Mouse (Mus musculus) heart, adult 2 months (tissue): ENCODE measurements at regions not wholly inside any gene's neighbourhood (a gene's known extent, or its start where the extent isn't known, plus 50 kb on each side); places are given as distances from the start of the nearest gene placed in this dataset.
A peak's percentile ranks its signal among the peaks of the same experiment; 100 is the strongest.

Experiments used
- DNase-seq, 2 experiments: peaks; one replicate each; pipeline ENCODE4 v3.0.0; 2021
- H3K27ac ChIP-seq: fragments of 200-600 bp; 2 replicates; pipeline ENCODE4 v1.8.1; 2022
- H3K27me3 ChIP-seq: fragments of 200-500 bp; 2 replicates; pipeline ENCODE4 v1.6.1; 2012; ENCODE audit warnings: mild to moderate bottlenecking, low read length, inconsistent platforms, mixed read lengths; ENCODE audit not compliant: control insufficient read depth, insufficient read depth
- H3K36me3 ChIP-seq: fragments of 200-500 bp; 2 replicates; pipeline ENCODE4 v1.6.1; 2012; ENCODE audit warnings: low read length, inconsistent platforms; ENCODE audit not compliant: control insufficient read depth, insufficient read depth
- H3K4me1 ChIP-seq: fragments of 200-500 bp; 2 replicates; pipeline ENCODE4 v1.6.1; 2011; ENCODE audit warnings: low read length; ENCODE audit not compliant: control insufficient read depth, insufficient read depth
- H3K4me3 ChIP-seq: fragments of 200-600 bp; 2 replicates; pipeline ENCODE4 v1.8.1; 2022
- H3K79me2 ChIP-seq: fragments of 200-500 bp; replicated peaks from 2 replicates; pipeline ENCODE4 v1.6.1; 2012; ENCODE audit warnings: mild to moderate bottlenecking, inconsistent platforms, low read length, moderate library complexity, mixed read lengths; ENCODE audit not compliant: control insufficient read depth, insufficient read depth
- H3K9ac ChIP-seq: fragments of 200-500 bp; 2 replicates; pipeline ENCODE4 v1.6.1; 2012; ENCODE audit warnings: low read depth, mild to moderate bottlenecking, control low read depth, inconsistent platforms, low read length, mixed read lengths
- CTCF ChIP-seq: fragments of 200-600 bp; IDR thresholded peaks from 2 replicates; pipeline ENCODE4 v1.8.1; 2022; ENCODE audit warnings: antibody characterized with exemption, mild to moderate bottlenecking, moderate library complexity
- EP300 ChIP-seq: fragments of 200-500 bp; IDR thresholded peaks from 2 replicates; pipeline ENCODE4 v1.6.1; 2011; ENCODE audit warnings: low read depth, low read length, control low read depth; ENCODE audit not compliant: insufficient read depth
- POLR2A ChIP-seq: fragments of 200-500 bp; IDR thresholded peaks from 2 replicates; pipeline ENCODE4 v1.6.1; 2011; ENCODE audit warnings: mild to moderate bottlenecking, low read depth, low read length, control low read depth; ENCODE audit not compliant: insufficient read depth
- WGBS: fragments of 180-500 bp; shearing (Covaris S2); methylation state at CpG from one replicate; pipeline ENCODE4 v1.1.7; 2018; 5-methylcytosine and 5-hydroxymethylcytosine counted together
- intact Hi-C: fragments of 180-260 bp; cut with DNase I; formaldehyde crosslinking; loops from one replicate; pipeline ENCODE4 v1.15.1; 2025

GRCm38 (mm10) chr10:67417529-67417928, 117.7 kb upstream of the Egr2 start:
- intact Hi-C loops = no loop called here
- H3K79me2 ChIP-seq = no peaks in the 10 kb centered on the region
- no peak overlapping the region for H3K4me3 ChIP-seq
- no peak overlapping the region for H3K9ac ChIP-seq
- no peaks in the 10 kb centered on the region for H3K36me3 ChIP-seq
- H3K4me1 ChIP-seq = no peaks in the 10 kb centered on the region
- TF ChIP-seq EP300 = no peak
- TF ChIP-seq CTCF = no peak
- TF ChIP-seq POLR2A = no peak
- DNase-seq = no peak
- H3K27me3 ChIP-seq = no peaks in the 10 kb centered on the region
- 77% methylated on average over 8 of the region's 8 CpGs for WGBS
- no peak overlapping the region for H3K27ac ChIP-seq

DNA sequence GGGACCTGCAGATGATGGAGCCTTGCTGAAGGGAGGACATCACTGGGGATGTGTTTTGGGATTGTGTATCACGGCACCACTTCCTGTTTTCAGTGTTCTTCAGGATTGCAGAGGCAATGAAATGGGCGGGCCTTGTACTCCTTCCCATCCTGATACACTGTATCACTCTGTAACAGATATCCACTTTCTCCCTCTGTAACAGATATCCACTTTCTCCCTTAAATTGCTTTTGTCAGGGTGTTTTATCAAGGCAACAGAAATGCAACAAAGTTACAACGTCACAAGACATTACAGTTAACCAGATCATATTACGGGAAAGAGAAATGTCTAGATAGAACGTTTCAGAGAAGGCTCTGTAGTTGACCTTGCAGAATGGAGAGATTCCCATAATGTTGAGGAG, 114.5 kb upstream of the Egr2 start:
- Histone ChIP-seq H3K9ac (no peak overlapping the region), H3K27me3 (no peaks in the 10 kb centered on the region), H3K4me1 (no peaks in the 10 kb centered on the region), H3K36me3 (no peaks in the 10 kb centered on the region), H3K4me3 (no peak overlapping the region), H3K79me2 (no peaks in the 10 kb centered on the region), H3K27ac (no peak overlapping the region)
- intact Hi-C loops = no loop called here
- no peak for DNase-seq
- 67% methylated on average over 5 of the region's 5 CpGs for WGBS
- TF ChIP-seq EP300 = no peak
- TF ChIP-seq CTCF = no peak
- TF ChIP-seq POLR2A = no peak

DNA sequence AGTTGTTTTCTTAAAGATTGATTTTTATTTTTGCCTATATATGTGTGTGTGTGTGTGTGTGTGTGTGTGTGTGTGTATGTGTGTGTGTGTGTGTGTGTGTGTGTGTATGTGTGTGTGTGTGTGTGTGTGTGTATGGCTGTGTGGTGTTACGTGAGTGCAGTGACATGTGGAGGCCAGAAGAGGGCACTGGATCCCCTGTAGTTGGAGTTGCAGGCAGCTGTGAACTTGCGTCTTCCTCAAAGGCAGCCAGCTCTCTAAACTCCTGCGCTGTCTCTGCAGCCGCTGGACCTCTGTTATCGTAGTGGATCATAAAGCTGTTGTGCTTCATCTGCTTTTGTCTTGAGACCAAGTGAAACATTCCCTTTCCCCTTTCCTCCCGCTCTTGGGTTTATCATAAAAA, 109.9 kb upstream of the Egr2 start:
- Histone ChIP-seq H3K27me3 (no peaks in the 10 kb centered on the region), H3K27ac (no peak overlapping the region), H3K9ac (no peak overlapping the region), H3K79me2 (no peaks in the 10 kb centered on the region), H3K36me3 (no peaks in the 10 kb centered on the region), H3K4me1 (no peaks in the 10 kb centered on the region), H3K4me3 (no peak overlapping the region)
- 91% methylated on average over 5 of the region's 6 CpGs for WGBS
- no peak for TF ChIP-seq POLR2A
- TF ChIP-seq EP300 = no peak
- no peak for TF ChIP-seq CTCF
- DNase-seq = no peak
- intact Hi-C loops = no loop called here

DNA sequence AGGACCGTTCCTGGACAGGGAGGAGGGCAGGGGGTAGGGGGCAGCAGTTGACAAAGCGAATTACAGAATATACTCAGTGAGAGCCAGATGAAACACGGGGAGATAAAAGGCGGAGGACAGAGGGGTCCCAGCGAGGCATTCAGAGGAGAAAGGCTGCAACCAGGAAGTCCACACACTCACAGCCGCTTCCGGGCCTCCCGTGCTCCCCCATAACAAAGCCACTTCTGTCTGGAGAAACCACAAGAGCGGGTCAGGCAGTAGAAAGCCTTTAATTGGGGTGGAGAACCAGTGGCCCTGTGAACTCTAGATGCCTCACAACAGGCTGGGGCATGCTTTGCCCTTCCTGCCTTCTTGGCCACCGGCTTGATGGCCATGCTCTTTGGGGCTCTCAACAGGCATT, 108.1 kb upstream of the Egr2 start:
- H3K4me3 ChIP-seq = no peak overlapping the region
- no peak overlapping the region for H3K9ac ChIP-seq
- intact Hi-C loops = no loop called here
- H3K27ac ChIP-seq = no peak overlapping the region
- no peaks in the 10 kb centered on the region for H3K36me3 ChIP-seq
- TF ChIP-seq CTCF = no peak
- TF ChIP-seq POLR2A = no peak
- TF ChIP-seq EP300 = no peak
- H3K27me3 ChIP-seq = no peaks in the 10 kb centered on the region
- 38% methylated on average over 10 of the region's 10 CpGs for WGBS
- no peak for DNase-seq
- no peaks in the 10 kb centered on the region for H3K79me2 ChIP-seq
- no peaks in the 10 kb centered on the region for H3K4me1 ChIP-seq

- 63% methylated on average over 2 of the region's 2 CpGs for WGBS
- H3K27me3 ChIP-seq = no peaks in the 10 kb centered on the region
- TF ChIP-seq POLR2A (no peak), EP300 (no peak), CTCF (no peak)
- intact Hi-C loops = no loop called here
- no peaks in the 10 kb centered on the region for H3K4me1 ChIP-seq
- H3K79me2 ChIP-seq = no peaks in the 10 kb centered on the region
- no peak overlapping the region for H3K9ac ChIP-seq
- H3K36me3 ChIP-seq = no peaks in the 10 kb centered on the region
- H3K4me3 ChIP-seq = no peak overlapping the region
- DNase-seq = no peak
- no peak overlapping the region for H3K27ac ChIP-seq
These were observed 104.5 kb upstream of the Egr2 start for GRCm38 (mm10) chr10:67430805-67431204.

DNA sequence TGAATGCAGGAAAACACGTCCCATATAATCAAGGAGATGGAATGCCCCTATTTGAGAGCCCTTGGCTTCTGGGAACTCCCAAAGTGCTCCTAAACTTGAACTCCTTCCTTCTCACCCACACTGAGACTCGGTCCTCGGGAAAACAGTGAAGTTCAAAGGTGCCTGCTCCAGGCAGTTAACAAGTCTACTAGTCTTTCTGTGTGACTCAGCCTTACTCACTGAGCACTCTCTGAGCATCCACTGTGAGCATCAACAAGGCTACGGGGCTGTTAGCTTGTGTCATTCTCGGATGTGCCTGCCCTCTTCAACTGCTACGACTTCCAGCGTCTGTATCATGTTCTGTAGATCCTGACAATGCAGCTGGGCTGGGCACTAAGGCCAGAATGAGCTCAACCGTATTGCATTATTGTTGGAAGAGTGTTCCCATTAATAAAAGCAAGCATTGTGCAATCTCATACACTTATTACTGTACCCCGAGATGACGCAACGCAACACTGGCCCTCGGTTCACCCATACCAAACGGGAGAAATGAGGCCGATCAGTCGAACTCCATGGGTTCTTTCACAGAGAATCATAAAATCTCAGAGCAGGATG, 96.1 kb upstream of the Egr2 start:
- 81% methylated on average over 15 of the region's 15 CpGs for WGBS
- intact Hi-C loops = no loop called here
- H3K27me3 ChIP-seq = no peaks in the 10 kb centered on the region
- H3K36me3 ChIP-seq = no peaks in the 10 kb centered on the region
- H3K79me2 ChIP-seq = no peaks in the 10 kb centered on the region
- H3K27ac ChIP-seq = no peak overlapping the region
- H3K9ac ChIP-seq = no peak overlapping the region
- H3K4me1 ChIP-seq = no peaks in the 10 kb centered on the region
- no peak overlapping the region for H3K4me3 ChIP-seq
- no peak for TF ChIP-seq EP300
- TF ChIP-seq CTCF = no peak
- TF ChIP-seq POLR2A = no peak
- DNase-seq = peak in 1 of 2 experiments; percentile 6
